ENCODE assay signal across 8 mouse cellular contexts in the genomic region with DNA sequence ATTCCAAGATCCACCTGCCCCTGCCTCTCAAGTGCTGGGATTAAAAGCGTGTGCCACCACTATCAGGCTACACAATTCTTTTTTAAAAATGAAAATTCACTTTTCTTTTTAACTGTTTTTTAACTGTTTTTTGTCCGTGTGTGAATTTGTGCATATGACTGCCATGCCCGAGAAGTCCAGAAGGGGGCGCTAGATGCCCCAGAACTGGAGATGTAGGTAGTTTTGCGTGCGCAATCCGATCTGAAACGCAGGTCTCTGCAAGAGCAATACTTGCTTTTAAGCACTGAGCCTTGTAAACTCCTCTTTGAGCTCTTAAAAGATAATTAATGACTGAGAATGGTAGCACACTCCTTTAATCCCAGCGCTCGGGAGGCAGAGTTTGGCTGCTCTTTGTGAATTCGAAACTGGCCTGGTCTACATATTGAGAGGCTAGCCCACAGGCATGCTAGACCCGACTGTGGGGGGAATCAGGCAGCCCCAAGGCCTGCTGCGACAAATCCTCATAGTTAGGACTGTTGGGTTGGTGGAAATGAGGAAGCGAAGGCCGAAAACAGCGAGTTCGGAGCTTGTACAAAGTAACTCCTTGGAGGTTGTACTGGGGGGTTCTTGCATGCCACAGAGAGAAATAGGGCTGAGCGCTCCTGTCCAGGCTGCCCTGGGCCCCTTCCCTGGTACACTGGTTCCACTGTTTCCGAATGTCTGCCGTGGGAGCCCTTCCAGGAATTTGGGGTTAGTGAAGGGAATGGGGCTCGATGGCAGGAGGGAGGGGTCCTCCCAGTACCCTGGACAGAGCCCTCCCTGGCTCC. TPM values are rescaled to one million over a fixed set of nuclear protein-coding genes. Genes with fewer than 3 reads are reported as not detected.
DNase-seq lines count a peak whose midpoint lies in the region; ATAC-seq and TF ChIP-seq lines count a peak whose summit lies in the region.

No protein-coding gene starts in this region.

- no peaks in the 10 kb centered on the region; the same call in 1 of the 2 replicates for H3K9me3 ChIP-seq in G1E (replicated peaks)
- H3K9me3 ChIP-seq in liver, embryonic 15.5 days (replicated peaks), result no peaks in the 10 kb centered on the region
- H3K9me3 ChIP-seq in neural tube, embryonic 14.5 days (ENCODE audit: control insufficient read depth, low read length), result no peaks in the 10 kb centered on the region

- peaks cover 32% of the 10 kb centered on the region for H3K27me3 ChIP-seq in G1E (ENCODE audit: insufficient read depth, low read length)
- H3K27me3 ChIP-seq in liver, embryonic 15.5 days, result peaks cover 76% of the 10 kb centered on the region
- H3K27me3 ChIP-seq in neural tube, embryonic 14.5 days (ENCODE audit: control insufficient read depth, insufficient read depth, low read length), result peaks cover 54% of the 10 kb centered on the region

- peak overlapping the region; percentile 65 for H3K4me2 ChIP-seq in liver, embryonic 15.5 days
- peak overlapping the region; percentile 17; the same call in 1 of the 2 replicates for H3K4me2 ChIP-seq in neural tube, embryonic 14.5 days (ENCODE audit: low read depth, low read length)

- no peak overlapping the region for H3K27ac ChIP-seq in liver, embryonic 15.5 days (replicated peaks)
- H3K27ac ChIP-seq in neural tube, embryonic 14.5 days (ENCODE audit: low read depth, low read length), result no peak overlapping the region

- peaks cover 49% of the 10 kb centered on the region for H3K4me1 ChIP-seq in G1E (ENCODE audit: insufficient read depth, low read depth, low read length)
- H3K4me1 ChIP-seq in liver, embryonic 15.5 days (replicated peaks), result peaks cover 31% of the 10 kb centered on the region
- H3K4me1 ChIP-seq in neural tube, embryonic 14.5 days (ENCODE audit: control insufficient read depth, insufficient read depth, low read length), result peaks cover 14% of the 10 kb centered on the region; the same call in 1 of the 2 replicates

- 8% methylated on average over 21 of the region's 21 CpGs for WGBS in liver, embryonic 15.5 days (ENCODE audit: insufficient replicate concordance)
- 15% methylated on average over 21 of the region's 21 CpGs for WGBS in neural tube, embryonic 14.5 days

- no peaks in the 10 kb centered on the region for H3K36me3 ChIP-seq in G1E (replicated peaks)
- no peaks in the 10 kb centered on the region for H3K36me3 ChIP-seq in liver, embryonic 15.5 days (replicated peaks)
- no peaks in the 10 kb centered on the region for H3K36me3 ChIP-seq in neural tube, embryonic 14.5 days (ENCODE audit: control insufficient read depth, insufficient read depth, low read length)

- H3K9ac ChIP-seq in liver, embryonic 15.5 days, result no peak overlapping the region
- no peak overlapping the region for H3K9ac ChIP-seq in neural tube, embryonic 14.5 days (replicated peaks; ENCODE audit: low read depth, low read length)

- ATAC-seq in G1E (ENCODE audit: extremely low read depth, insufficient number of reproducible peaks, low FRiP score, poor library complexity, severe bottlenecking), result peak; percentile 0; the same call in 1 of the 2 replicates
- ATAC-seq in liver, embryonic 15.5 days (ENCODE audit: insufficient read depth), result no peak
- no peak for ATAC-seq in neural tube, embryonic 14.5 days (ENCODE audit: low read depth)

- peak; percentile 66 for TF ChIP-seq CTCF in G1E (IDR thresholded peaks at IDR 0.05; ENCODE audit: low read depth, low read length)

- DNase-seq in kidney, adult 18-20 months, result peak; percentile 70
- no peak for DNase-seq in kidney, adult 11 months
- no peak for DNase-seq in G1E (ENCODE audit: low spot score)
- DNase-seq in embryo, embryonic 11 days, result peak; percentile 56
- DNase-seq in induced T-regulatory cell, adult 2 months (ENCODE audit: low read depth), result peak; percentile 87
- no peak for DNase-seq in adrenal gland, postnatal 4 days (ENCODE audit: low spot score in 2 of 2)

- peak overlapping the region; percentile 71 for H3K4me3 ChIP-seq in G1E (ENCODE audit: low read depth, low read length)
- peak overlapping the region; percentile 38 for H3K4me3 ChIP-seq in liver, embryonic 15.5 days (replicated peaks)
- no peak overlapping the region for H3K4me3 ChIP-seq in neural tube, embryonic 14.5 days (ENCODE audit: low read depth, low read length)

RNA-seq across cellular contexts. Expression of a gene that starts 0.7 kb away (rescaled TPM):
- not detected in 2 replicates for total RNA-seq in G1E (2014; fragmentation: Nextera tagmentation)
- 0.33 and 0.46 TPM in 2 replicates for total RNA-seq in G1E (2017)
- 0.04 and 0.18 TPM in 2 replicates for polyA plus RNA-seq in G1E (2012)
- polyA plus RNA-seq in liver, embryonic 15.5 days (2015; fragmentation: Nextera tagmentation; extraction: Ambion mirVana), result 0.14 TPM in 1 of 2 replicates, not detected in the other
- polyA plus RNA-seq in neural tube, embryonic 14.5 days (2014; fragmentation: Nextera tagmentation; extraction: Ambion mirVana), result not detected in 2 replicates
- not detected for total RNA-seq in adrenal gland, postnatal 4 days (2021)

RNA-seq across cellular contexts. Expression of a gene that starts 5.8 kb away (rescaled TPM):
- total RNA-seq in G1E (2014; fragmentation: Nextera tagmentation) (9.3 and 16.4 TPM in 2 replicates), G1E (2017) (4.2 and 4.3 TPM in 2 replicates)
- 48.0 and 61.7 TPM in 2 replicates for polyA plus RNA-seq in G1E (2012)
- polyA plus RNA-seq in liver, embryonic 15.5 days (2015; fragmentation: Nextera tagmentation; extraction: Ambion mirVana), result 1.5 and 2.0 TPM in 2 replicates
- polyA plus RNA-seq in neural tube, embryonic 14.5 days (2014; fragmentation: Nextera tagmentation; extraction: Ambion mirVana), result 0.52 and 0.64 TPM in 2 replicates
- 1 to 10 TPM; 1.0 to 5.1 TPM for total RNA-seq in adrenal gland, postnatal 4 days (2021)

RNA-seq across cellular contexts. Expression of a gene that starts 20.0 kb away (rescaled TPM):
- 17.1 and 22.1 TPM in 2 replicates for total RNA-seq in G1E (2014; fragmentation: Nextera tagmentation)
- total RNA-seq in G1E (2017), result 17.6 and 18.6 TPM in 2 replicates
- 46.2 and 51.1 TPM in 2 replicates for polyA plus RNA-seq in G1E (2012)
- 14.0 and 14.2 TPM in 2 replicates for polyA plus RNA-seq in liver, embryonic 15.5 days (2015; fragmentation: Nextera tagmentation; extraction: Ambion mirVana)
- polyA plus RNA-seq in neural tube, embryonic 14.5 days (2014; fragmentation: Nextera tagmentation; extraction: Ambion mirVana), result 332 and 348 TPM in 2 replicates
- 10 to 100 TPM; 39.1 to 44.4 TPM for total RNA-seq in adrenal gland, postnatal 4 days (2021)

RNA-seq across cellular contexts. Expression of a gene that starts 42.2 kb away (rescaled TPM):
- total RNA-seq in G1E (2014; fragmentation: Nextera tagmentation), result not detected in 2 replicates
- 0.29 TPM in 1 of 2 replicates, not detected in the other for total RNA-seq in G1E (2017)
- polyA plus RNA-seq in G1E (2012), result not detected in 2 replicates
- 0.37 and 0.50 TPM in 2 replicates for polyA plus RNA-seq in liver, embryonic 15.5 days (2015; fragmentation: Nextera tagmentation; extraction: Ambion mirVana)
- 0.54 and 1.1 TPM in 2 replicates for polyA plus RNA-seq in neural tube, embryonic 14.5 days (2014; fragmentation: Nextera tagmentation; extraction: Ambion mirVana)
- 1 to 10 TPM; 1.2 to 1.4 TPM for total RNA-seq in adrenal gland, postnatal 4 days (2021)

Comparison
In these comparisons a context has a peak if more than half of its experiments do, and no peak if none do; other contexts are left out.
1. DNase-seq: peak in kidney, adult 18-20 months (single experiment), embryo, embryonic 11 days (single experiment) and induced T-regulatory cell, adult 2 months (single experiment); none in kidney, adult 11 months (single experiment), G1E (single experiment) and adrenal gland, postnatal 4 days (0 of 2).
2. RNA of a gene that starts 5.8 kb away (polyA plus RNA-seq): 48.0 to 61.7 TPM in G1E; 1.5 to 2.0 TPM in liver, embryonic 15.5 days and 0.52 to 0.64 TPM in neural tube, embryonic 14.5 days; every median in the first group is over 10 times any median in the second.